Mouse (Mus musculus) liver, adult 2 months (tissue): ENCODE results near the gene Wfdc18.

Source experiments
- CTCF ChIP-seq: fragments of 200-500 bp; IDR thresholded peaks from 2 replicates; pipeline ENCODE4 v1.5.1; 2011; ENCODE audit warnings: low read depth, low read length, control low read depth
- POLR2A ChIP-seq: fragments of 200-500 bp; IDR thresholded peaks from 2 replicates; pipeline ENCODE4 v1.6.1; 2011; ENCODE audit warnings: low read length, control low read depth; ENCODE audit not compliant: insufficient read depth; ENCODE audit errors: extremely low read depth

DNA sequence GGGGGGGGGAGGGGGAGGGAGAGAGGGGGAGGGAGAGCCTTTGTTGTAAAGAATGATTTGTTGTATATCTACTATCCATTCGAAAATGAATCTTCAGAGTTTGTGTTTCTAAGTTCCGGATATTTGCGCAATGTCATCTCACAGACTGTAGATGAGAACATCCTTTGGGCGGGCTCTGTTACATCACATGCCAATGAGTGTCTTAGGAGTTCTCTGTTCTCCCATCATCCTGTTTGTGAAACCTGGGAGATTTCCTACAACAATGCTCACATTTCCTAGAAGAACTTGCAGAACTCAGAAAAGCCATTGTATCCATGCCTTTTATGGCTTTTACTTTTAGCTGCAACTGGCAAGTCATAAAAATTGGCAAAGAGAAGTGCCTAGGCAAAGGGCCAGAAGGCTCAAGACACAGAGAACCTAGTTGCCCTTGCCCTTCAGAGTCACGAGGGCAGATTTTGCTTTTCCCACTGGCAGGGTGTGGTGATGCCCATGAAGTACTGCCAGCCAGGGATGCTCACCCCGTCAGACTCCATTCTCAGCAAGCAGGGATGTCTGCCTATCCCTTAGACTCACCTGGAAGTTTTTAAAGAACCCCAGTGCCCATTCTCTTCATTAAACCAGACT is 8.3 kb downstream of the Wfdc18 start:
- TF ChIP-seq POLR2A (no peak), CTCF (no peak)
